Mouse (Mus musculus) megakaryocyte-erythroid progenitor cell, adult 5-6 weeks (primary cell): ENCODE results near the gene Rmnd5b. TPM values are rescaled to one million over a fixed set of nuclear protein-coding genes. Genes with fewer than 3 reads are reported as not detected.
"Not testable (repeated sequence)": the region's sequence is repeated elsewhere in the genome, so short reads cannot be mapped to it uniquely, and the experiment has no call there.

Source experiments
- ATAC-seq: replicated peaks from 2 replicates; pipeline ENCODE4 v1.8.0; 2016; ENCODE audit warnings: mild to moderate bottlenecking, inconsistent platforms; ENCODE audit not compliant: severe bottlenecking, poor library complexity, low FRiP score, low TSS enrichment
- total RNA-seq, 2 experiments: library from RNA; stranded (forward) in 1 of 2; stranded (reverse) in 1 of 2; fragments of 200-1000, 215-1000 nt in 1 of 2; fragments of >200 nt in 1 of 2; fragmentation: Nextera tagmentation in 1 of 2; gene quantifications; 2 replicates each; pipeline ENCODE4 v1.2.3; 2014 to 2017

The Rmnd5b gene
- total RNA-seq, 2 experiments from 2014 or later: 17.6 to 37.0 TPM

DNA sequence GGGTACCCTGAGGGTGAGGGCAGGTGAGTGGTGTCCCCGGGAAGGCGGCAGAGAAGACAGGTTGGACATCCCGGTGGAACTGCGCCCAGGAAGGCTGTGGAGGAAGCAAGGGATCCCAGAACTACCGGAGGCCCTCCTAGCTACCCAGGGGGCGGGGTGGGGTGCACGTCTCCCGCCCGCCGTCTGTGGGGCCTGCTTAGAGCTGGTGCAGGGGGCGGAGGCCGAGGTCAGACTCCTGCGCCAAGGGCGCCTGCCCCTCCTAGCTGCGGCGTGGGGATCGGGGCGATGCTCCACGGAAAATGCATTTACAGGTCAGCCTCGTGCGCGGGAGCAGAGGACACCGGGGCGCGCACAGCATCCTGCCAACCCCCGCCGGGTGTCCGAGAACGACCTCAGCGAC lies 14.6 kb upstream of the Rmnd5b start:
- ATAC-seq: peak; percentile 18; the same call in 1 of the 2 replicates

DNA sequence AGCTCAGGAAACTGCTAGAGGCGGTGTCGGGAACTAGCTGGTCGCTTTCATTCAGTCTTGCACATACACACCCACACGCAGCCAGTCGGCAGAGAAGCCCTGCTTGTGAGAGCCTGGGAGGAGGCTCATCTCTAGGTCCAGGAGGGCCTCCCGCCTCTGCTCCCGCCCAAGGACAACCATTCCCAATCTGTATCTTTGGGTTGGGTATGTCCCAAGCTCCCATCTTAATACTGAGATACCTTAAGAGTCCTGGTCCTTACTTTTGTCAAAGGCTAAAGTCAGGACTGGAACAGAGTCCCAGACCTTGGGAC lies 14.1 kb upstream of the Rmnd5b start:
- no peak for ATAC-seq

DNA sequence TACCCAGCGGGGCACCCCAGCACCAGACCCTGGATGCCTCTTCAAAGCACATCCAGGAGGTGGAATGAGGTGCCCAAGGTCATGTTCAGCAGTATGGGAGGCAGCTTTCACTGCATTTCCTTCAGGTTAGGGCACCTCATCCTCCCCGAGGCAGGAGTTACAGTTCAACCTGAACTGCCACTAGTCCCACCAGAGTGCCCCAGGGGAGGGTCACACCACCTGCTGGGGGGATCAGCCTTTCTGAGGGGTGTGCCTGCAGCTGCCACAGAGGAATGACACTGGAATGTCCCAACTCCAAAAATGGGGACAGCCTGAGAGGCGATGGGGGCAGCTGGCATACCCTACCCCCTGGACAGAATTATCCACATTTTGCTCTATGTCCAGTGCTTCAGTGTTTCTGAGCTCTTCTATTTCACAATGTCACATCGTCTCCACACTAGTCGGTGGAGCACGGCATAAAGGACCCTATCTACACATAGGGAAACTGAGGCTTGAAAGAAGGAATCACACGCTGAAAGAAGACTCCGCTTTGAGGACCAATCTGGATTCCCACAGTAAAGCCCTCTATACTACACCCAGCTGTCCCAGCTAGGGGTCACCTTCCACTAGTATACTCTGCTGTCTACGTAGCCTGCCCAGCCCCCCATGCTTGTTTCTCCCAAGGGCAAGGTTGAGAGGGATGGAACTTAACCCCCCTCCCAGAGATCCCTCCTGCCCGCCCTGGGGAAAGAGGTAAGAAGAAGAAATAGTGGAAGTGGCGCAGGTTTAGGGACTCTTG lies 13.6 kb upstream of the Rmnd5b start:
- ATAC-seq: no peak

DNA sequence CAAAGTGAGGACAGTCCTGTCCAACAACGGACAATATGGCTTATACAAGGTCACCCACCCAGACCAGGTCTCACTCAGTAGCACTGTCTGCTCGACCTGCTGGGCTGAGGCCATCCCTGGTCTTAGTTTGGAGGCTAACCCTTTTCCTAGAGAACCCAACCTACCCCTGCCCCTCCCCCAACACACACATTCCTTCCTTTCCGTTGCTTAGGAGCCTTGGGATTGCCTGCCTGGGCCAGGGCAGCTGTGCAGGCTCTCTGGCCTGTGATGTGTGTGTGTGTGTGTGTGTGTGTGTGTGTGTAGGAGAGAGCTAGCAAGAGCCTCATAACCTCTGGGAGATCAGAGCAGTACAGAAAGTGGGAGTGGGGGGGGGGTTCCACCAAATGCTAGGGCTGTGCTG lies 12.9 kb upstream of the Rmnd5b start:
- no peak for ATAC-seq

DNA sequence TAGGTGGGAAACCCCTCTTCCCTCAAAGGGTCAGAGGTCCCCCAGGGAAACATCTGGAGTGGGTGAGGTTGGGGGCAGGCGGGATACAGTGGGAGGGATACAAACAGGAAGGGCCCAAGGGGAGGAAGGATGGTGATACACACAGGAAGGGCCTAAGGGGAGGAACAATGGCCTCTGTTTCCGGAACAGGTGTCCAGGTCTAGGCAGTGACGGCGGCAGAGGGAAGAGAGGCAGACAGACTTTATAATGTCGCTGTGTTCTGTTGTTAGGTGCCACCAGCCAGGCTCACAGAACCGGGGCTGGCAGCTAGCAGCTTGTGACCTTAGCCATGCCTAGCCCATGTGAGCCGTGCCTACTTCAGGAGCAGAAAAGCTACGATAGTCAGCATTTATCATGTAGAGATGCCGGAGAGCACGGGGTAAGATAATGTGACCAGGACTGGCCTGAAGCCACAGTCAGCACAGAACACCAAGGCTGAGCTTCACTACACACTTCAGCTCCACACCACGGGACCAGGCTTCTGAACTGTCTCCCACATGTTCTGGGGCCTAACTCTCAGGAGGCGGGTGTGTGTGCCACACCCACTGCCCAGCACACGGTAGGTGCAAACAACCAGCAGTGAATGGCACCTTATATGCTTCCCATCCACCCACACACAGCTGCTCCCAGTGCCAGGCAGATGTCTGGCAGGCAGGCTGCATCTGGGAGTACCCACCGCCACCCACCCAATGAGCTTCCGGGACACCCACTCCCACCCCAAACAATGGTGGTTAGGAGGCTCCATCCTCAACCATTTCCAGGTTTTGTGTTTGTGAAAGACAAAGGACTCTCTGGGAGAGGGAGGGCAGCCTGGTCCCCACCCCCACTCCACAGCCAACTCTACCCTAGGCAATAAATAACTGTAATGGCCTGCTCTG lies 11.3 kb upstream of the Rmnd5b start:
- ATAC-seq: peak; percentile 30; the same call in 1 of the 2 replicates

DNA sequence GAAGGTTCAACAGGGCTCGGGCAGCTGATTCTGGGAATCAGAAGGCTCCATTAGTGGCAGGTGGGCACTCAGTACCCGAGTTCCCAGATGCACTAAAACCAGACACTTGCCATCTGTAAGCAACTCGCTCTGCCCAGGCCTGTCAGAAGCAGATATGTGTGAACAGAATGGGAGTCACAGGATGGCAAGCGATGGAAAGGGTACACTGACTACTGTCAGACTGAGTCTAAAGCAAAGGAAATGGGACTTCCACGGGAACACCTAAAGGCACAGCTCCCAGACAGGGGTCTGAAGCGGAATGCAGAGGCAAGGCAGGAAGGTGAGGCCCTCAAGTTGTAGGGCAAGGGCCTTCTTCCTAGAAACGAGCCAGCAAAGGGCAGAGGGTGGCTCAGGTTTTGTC lies 10.5 kb upstream of the Rmnd5b start:
- ATAC-seq: no peak

DNA sequence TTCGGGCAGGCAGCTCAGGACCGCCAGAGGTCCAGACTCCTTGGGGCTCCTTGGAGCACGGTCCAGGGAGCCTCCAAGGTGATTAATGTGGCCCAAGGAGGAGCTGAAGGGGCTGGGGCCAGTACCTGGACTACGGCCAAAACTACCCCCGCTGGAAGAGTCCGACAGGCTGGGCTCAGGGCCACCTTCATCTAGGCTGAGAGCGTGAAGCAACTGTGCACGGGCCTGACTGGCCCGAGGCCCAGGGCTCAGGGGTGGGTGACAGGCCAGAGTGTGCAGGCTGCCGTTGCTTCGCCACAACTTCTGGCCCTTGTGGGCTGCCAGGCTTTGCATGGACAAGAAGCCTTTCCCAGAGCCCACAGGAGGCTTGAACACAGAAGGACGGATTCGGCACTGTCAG lies 9.6 kb upstream of the Rmnd5b start:
- no peak for ATAC-seq

DNA sequence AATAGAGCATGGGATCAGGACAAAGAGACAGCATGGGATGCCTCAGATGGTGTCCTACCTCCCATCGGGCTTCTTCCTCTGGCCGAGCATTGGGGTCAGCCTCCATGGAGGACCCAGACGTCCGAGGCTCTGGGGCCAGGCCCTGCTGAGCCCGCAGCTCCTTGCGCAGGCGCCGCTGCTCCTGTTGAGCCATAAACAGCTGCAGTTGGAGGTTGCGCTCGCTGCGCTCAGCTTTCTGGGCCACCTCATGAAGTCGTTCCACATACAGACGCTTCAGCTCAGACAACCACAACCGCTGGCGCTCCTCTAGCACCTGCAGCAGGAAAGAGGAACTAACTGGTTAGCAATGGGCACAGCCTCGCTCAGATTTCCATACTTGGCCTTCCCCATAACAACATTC lies 8.5 kb upstream of the Rmnd5b start:
- ATAC-seq: no peak

DNA sequence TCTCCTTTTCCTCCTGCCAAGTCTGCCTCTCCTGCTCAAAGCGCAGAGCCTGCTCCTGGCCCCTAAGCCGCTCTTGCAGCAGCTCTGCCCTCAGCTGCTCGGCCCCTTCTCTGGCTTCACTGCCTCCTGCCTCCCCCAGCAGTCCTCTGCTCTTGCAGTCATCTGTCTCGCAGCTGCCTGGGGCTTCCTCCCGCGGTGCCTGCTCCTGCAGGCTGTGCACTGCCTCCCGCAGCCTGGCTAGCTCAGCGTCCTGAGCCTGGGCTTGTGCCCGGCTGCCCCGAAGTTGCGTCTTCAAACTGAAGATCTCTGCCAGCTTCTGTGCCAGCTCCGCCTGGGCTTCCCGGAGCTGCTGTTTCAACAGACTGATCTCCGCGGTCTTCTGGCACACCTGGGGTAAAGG lies 8.1 kb upstream of the Rmnd5b start:
- no peak for ATAC-seq

DNA sequence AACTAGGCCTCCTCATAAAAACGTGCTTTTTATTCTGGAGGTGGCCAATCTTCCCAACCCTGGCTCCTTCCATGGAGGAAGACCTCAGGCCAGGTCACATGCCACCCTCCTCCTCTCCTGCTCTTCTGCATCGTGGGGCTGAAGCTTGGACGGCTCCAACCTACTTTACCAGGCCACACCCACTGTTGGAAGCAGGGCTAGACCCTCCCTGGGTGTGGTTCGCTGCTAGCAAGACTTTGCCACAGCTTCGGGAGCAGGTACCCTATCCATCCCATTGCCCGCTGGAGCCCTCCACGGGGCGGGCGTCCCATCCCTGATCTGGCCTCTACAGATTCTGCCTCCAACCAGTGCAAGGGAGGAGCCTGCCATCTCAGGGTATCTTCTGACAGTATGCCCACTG lies 7.5 kb upstream of the Rmnd5b start:
- 0 out of 2 replicates have a peak, but pooled peaks have one; percentile 15 for ATAC-seq

DNA sequence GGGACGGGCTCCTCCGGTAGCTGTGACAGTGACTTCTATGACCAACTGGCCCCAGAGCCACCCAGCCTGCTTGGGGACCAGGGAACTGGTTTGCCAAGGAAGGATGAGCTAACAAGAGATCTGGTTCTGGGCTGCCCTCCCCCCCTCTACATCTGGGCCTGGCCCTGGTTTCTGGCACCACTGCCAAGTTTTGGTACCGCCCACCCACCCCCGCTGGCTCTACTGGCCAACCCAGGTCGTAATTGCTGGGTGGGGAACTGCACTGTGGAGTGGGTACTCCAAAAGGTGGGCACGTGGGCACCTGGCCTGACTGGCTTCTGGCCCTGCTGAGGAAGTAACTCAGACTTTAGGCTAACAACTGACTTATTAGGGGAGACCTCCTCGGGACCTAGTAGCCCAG lies 5.1 kb upstream of the Rmnd5b start:
- ATAC-seq: no peak

DNA sequence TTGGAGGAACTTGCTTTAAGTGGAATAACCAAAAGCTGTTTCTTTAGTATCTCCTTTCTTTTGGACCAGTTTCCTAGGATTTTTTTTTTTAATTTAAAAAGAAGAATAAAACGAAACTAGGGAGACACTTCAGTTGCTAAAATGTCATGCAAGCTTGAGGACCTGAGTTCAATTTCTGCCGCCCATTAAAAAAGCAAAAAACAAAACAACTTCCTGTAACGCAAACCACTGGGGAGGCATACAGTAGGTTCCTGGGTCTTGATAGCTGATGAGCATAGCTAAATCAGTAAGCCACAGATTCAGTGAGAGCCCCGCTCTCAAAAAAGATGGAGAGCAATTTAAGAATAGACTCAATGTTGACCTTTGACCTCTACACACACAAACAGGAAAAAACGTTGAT lies 2.8 kb upstream of the Rmnd5b start:
- no peak for ATAC-seq

DNA sequence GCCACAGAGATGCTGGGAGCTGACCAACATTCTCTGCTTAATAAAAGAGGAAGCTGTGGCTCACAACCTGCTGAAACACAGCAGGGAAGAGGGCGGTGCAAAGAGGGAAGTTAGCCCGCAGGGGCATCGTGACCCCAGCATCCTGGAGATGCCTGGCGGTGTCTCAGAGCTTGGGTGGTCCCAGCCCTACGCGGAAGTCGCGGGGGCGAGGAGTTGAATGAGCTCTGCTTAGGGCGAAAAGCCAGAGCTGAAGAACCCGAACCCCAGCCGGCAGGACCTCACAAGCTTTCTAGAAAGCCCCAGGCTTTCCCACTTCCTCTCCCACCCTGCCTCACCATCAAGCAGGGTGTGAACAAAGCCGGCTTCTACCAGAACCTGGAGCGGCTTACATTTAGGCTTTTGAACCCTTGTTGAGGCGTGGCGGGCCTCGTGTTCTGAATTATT lies 2.3 kb upstream of the Rmnd5b start:
- ATAC-seq: no peak; the same call in 1 of the 2 replicates

DNA sequence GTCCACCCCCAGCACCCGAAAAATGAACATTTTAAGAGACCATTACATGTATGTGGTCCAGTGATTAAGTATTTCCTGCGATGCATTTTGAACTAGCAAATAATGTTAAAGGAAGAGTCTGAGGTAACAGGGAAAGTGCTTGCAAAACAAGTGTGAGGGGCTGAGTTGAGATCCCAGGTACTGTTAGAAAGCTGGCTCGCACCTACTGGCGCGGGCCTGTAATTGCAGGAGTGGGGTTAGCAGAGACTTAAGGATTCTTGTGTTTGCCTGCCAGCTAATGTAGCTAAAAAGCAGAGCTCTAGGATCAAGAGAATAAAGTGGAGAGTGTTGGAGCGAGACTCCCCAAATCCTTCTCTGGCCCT lies 608 bp upstream of the Rmnd5b start:
- peak; percentile 70 for ATAC-seq

DNA sequence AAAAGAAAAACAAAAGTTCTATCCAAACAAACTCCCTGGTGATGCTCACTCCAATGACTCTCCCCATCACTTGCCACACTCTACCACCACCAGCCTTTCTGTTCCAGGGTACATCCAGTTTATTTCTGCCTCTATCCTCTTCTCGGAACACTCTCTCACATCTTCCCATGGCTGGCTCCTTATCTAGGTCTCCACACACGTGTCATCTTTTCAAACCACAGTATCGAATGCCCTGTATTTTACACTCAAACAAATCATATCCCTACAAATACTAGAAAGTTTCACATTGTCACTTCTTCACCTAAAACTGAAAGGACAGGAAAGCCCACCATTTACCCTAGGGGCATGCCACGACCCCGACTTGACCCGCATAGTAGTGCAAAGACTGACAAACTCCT lies 570 bp downstream of the Rmnd5b start:
- ATAC-seq: peak; percentile 23; the same call in 1 of the 2 replicates

DNA sequence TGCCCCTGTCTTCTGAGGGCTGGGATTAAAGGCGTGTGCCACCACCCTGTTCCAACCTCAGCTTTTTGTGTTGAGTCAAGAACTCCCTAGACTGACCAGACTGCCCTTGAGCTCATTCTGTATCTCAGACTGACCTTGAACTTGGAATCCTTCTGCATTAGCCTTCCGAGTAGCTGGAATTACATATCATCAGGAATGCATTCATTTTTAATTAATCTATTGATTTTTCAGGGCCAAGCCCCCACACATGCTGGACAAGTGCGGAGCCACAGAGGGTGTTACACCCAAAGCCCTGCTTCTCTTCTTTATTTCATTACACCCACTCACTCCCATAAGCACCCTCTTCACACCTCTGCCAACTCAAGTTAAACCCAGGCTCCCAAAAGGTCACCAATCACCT lies 2.0 kb downstream of the Rmnd5b start:
- ATAC-seq: no peak

DNA sequence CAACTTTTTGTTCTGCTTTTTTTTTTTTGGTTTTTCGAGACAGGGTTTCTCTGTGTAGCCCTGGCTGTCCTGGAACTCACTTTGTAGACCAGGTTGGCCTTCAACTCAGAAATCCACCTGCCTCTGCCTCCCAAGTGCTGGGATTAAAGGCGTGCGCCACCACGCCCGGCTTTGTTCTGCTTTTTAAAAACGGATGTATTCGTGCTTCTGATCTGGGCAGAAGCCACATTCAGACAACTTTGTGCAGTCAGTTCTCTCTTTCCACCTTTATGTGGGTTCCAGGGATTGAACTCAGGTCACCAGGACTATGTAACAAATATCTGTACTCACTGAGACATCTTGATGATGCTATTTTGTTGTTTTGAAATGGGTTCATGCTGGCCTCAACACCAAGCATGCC lies 2.5 kb downstream of the Rmnd5b start:
- ATAC-seq: not testable (repeated sequence)

DNA sequence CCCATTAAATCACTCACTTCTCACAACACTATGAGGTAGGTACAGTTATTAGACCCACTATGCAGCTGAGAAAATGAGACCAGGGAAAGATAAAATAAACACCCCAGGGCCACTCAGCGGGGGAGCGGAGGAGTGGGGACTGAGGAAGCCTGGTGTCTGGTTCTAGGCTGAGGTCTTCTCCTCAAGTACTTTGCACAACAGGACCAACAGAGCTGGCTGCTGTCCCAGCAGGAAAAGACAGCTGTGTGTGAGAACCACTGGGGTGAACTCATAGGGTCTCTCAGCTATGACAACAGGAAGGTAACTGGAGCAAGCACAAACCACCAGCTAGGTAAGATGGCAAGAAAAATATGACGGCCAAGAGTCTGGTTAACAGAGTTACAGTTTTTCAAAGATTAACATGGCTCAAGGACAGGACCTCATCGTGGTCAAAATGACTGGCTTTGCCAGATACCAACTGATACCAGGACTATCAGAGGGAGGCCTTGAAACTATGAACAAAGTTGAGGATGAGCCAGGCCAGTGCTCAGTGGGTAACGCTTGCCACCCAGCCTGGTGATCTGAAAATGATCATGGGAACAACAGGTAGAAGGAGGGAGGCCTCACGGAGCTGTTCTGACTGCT lies 3.5 kb downstream of the Rmnd5b start:
- ATAC-seq: no peak

DNA sequence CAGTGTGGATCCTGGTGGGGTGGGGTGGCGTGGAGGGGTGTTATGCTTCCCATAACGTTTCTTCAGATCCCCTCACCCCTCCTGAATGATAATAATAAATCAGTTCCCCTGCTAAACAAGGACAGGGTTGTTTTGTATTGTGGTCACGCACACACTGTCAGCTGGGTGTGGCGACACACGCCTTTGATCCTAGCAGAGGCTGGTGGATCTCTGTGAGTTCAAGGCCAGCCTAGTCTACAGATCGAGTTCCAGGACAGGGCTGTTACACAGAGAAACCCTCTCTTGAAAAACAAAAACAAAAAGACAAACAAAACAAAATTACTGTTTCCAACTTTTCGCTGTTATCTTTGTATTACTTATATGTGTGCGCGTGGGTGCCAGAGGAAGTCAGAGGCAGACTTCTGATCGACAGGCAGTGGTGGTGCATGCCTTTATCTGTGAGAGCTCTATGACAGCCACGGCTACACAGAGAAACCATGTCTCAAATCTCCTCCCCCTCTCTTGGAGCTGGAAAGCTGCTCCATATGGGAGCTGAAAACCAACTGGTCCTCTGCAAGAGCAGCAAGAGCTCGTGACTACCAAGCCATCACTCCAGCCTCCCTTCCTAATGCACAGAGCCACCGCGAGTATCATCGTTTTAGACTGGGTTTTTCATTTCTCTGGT lies 5.9 kb downstream of the Rmnd5b start:
- ATAC-seq: no peak

DNA sequence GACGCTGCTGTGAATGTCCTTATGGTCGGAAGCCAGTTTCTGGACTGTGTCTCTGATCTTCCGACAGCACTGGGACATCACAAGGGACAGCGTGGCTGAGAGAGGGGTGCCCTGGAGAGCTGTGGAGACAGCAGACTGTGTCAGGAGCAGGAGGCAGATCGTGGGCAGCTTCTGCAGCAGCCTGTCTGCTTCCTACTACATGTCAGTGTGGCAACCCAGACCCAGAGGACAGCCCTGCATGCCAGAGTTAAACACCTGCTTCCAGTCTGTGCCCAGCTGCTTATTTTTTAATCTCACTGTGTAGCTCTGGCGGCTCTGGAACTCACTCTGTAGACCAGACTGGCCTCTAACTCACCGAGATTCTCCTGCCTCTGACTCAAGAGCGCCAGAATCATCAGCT lies 7.8 kb downstream of the Rmnd5b start:
- no peak for ATAC-seq
